Mouse (Mus musculus) adrenal gland, postnatal 25 days (tissue): ENCODE results near the gene Kbtbd13. TPM values are rescaled to one million over a fixed set of nuclear protein-coding genes. Genes with fewer than 3 reads are reported as not detected.
"Not testable (repeated sequence)": the region's sequence is repeated elsewhere in the genome, so short reads cannot be mapped to it uniquely, and the experiment has no call there.

Experiments used
- DNase-seq: peaks from one replicate; pipeline ENCODE4 v3.0.0; 2021; ENCODE audit warnings: mixed read lengths
- total RNA-seq: library from RNA; stranded (reverse); gene quantifications from 2 replicates; pipeline ENCODE4 v1.2.3, GENCODE M21; 2021

Kbtbd13 gene
- total RNA-seq, 1 experiment from 2014 or later = 0.43 TPM

DNA sequence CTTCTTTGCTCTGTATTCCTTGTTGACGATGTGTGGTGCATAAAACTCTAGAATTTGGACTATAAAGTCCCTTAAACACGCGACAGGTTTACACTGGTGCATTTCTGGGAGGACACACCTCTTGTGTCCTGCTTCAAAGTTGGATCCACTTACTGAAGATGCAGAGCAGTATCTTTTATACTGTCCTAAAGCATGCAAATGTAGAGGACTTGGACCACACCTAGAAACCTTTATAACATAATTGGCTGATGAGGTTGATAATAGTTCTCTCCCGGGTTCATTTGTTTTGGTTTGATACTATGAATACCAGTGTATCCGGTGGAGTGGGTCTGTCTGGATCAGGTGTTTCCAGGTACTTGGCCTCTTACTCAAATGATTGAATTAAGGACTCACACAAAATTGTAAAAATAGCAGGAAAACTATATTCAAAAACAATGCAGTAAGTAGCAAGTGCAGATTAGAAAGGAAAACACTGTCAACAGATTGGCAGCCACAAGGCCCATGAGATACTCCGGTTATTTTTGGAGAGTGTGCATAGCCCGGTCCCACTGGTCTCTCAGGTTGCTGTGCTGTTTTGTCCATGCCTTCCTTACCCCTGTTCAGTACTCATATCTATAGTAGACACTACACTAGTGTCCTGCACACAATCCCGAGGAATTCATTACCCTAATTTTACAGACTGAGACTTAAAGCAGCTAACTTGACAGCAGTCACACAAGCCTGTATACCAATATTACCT lies 44.2 kb downstream of the Kbtbd13 start:
- no peak for DNase-seq

DNA sequence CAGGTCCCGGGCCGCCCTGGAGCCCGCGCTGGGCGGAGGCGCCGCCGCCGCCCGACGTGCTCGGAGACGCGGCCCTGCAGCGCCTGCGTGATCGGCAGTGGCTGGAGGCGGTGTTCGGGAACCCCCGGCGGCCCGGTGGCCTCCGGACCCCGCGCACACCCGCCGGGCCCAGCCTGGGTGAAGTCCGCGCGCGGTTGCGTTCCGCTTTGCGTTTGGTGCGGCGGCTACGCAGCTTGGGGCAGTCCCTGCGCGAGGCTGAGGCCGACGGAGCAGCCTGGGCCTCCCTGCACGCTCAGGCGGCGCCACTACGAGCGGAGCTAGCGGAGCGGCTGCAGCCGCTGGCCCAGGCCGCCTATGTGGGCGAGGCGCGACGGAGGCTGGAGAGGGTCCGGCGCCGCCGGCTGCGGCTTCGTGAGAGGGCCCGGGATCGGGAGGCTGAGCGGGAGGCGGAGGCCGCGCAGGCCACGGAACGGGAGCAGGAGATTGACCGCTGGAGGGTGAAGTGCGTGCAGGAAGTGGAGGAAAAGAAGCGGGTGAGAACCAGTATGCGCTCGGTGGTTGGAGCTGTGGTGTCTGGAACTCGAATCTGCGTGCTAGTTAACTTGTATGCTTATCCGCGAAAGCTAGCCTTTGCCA lies 44.9 kb downstream of the Kbtbd13 start:
- peak; percentile 52 for DNase-seq

DNA sequence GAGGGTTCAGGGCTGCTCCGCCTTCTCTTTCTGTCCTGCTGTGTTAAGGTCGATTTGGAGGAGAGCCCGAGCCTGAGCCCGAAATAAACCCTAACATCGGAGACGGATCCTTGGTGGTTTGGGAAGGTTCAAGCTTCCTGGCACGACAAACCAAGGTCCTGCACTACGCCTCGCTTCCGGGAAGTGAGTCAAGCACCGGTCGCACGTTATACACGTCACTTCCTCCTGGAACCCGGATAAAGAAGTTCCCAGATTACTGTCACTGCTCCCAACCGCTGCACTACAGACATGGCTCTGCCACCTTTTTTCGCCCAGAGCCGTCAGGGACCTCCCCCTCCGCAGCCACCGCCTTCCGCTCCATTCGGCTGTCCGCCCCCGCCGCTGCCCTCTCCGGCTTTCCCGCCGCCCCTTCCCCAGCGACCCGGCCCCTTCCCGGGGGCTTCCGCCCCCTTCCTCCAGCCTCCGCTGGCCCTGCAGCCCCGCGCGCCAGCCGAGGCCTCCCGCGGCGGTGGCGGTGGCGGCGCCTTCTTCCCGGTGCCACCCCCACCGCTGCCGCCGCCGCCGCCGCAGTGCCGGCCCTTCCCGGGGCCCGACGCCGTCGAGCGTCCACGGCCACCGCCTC lies 45.5 kb downstream of the Kbtbd13 start, which contains the start of gene Pdcd7:
Gene Pdcd7, plus strand, starts transcription at position 251 of the 622 bp plus-strand sequence.
- peak; percentile 90 for DNase-seq

DNA sequence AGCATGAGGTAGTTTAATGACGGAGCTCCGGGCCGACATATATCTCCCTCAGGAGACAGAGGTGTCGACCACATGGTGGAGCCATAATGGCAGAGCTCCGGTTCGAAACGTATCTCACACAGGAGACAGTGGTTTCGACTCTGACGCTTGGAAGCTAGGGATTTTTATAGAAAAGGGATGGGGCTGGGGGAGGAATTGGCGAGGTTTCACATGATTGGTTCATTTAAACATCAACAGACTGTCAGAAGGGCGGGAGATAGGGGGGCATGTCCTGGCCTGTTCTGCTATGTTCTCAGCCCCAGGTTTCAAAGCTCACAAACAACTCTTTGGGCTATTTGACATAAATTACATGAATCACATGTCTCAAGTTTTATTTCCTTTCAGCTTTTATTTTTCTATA lies 46.0 kb downstream of the Kbtbd13 start:
- not testable (repeated sequence) for DNase-seq

DNA sequence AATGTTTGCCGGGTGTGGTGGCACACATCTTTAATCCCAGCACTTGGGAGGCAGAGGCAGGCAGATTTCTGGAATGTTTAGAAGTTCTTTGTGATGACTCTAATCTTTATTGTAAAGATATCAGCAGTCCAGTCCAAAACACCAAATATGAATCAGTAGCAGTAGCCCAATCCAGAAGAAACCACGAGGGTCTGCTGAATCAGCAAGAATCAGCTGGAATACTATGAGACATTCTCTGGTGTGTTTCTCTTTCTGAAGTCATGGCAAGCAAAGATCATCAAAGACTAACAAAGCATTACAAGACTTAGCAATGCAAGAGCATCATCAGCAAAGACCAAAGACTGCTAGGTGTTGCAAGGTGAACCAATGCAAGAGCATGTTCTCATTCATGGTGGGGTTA lies 51.0 kb downstream of the Kbtbd13 start:
- DNase-seq = no peak

DNA sequence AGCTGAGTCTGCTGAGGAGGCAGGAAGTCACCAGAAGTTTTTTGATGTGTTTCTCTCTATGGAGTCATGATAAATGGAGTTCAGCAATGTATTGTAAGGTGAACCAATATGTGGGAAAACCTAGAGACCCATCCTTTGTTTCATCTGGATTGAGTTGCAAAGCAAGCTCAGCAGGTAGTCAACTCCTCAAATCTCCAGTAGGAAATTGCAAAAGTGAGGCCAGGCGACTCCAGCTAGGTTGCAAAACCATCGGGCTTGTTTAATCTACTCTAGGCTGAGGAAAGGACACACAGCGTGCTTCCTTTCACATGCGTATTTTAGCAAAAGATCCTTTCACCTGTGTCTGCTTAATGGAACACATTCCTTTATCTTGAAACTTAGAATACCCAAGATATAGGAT lies 52.3 kb downstream of the Kbtbd13 start:
- no peak for DNase-seq

Other genes with a start within 250 kb of the Kbtbd13 start
- 26.8 and 26.9 TPM in 2 replicates for gene Parp16, start 196.3 kb downstream of the Kbtbd13 start, total RNA-seq
- 4.0 and 4.3 TPM in 2 replicates for gene Cilp, start 126.5 kb downstream of the Kbtbd13 start, total RNA-seq
- gene Clpx, start 97.4 kb downstream of the Kbtbd13 start, total RNA-seq = 57.3 and 57.5 TPM in 2 replicates
- gene Pdcd7, start 45.5 kb downstream of the Kbtbd13 start, total RNA-seq = 16.1 and 19.0 TPM in 2 replicates
- gene Ubap1l, start 30.6 kb downstream of the Kbtbd13 start, total RNA-seq = 0.90 TPM in 1 of 2 replicates, not detected in the other
- gene Rasl12, start 6.9 kb upstream of the Kbtbd13 start, total RNA-seq = 9.6 and 15.9 TPM in 2 replicates
- gene Slc51b, start 31.3 kb upstream of the Kbtbd13 start, total RNA-seq = not detected in 2 replicates
- 16.9 and 20.1 TPM in 2 replicates for gene Mtfmt, start 44.1 kb upstream of the Kbtbd13 start, total RNA-seq
- gene Spg21, start 69.3 kb upstream of the Kbtbd13 start, total RNA-seq = 42.3 and 54.8 TPM in 2 replicates
- 2.1 and 3.5 TPM in 2 replicates for gene Ankdd1a, start 128.5 kb upstream of the Kbtbd13 start, total RNA-seq
- 58.2 and 64.5 TPM in 2 replicates for gene Plekho2, start 188.4 kb upstream of the Kbtbd13 start, total RNA-seq
- 1.1 and 1.6 TPM in 2 replicates for gene Pif1, start 195.5 kb upstream of the Kbtbd13 start, total RNA-seq
- gene Rbpms2, start 238.0 kb upstream of the Kbtbd13 start, total RNA-seq = 51.5 and 63.3 TPM in 2 replicates